Mouse (Mus musculus): Measurements from ENCODE around the gene Tpm4.

- no peak for TF ChIP-seq CTCF (IDR thresholded peaks at IDR 0.05; ENCODE audit: control insufficient read depth, insufficient read depth, insufficient read length)
- no peak for TF ChIP-seq MAX (IDR thresholded peaks at IDR 0.05)
- TF ChIP-seq MYOD1 (IDR thresholded peaks at IDR 0.05; ENCODE audit: control insufficient read depth, insufficient read length, low read depth) = no peak
- no peak for TF ChIP-seq USF1 (IDR thresholded peaks at IDR 0.05; ENCODE audit: low read depth)
- TF ChIP-seq CEBPB (IDR thresholded peaks at IDR 0.05; ENCODE audit: low read depth) = no peak
Observed at GRCm38 (mm10) chr8:72189417-72190214, 54.8 kb downstream of the Tpm4 start, which contains the start of gene Hsh2d.

Data from C2C12 (cell line).